Mouse (Mus musculus): ENCODE measurements around the gene Gstp3. TPM values are rescaled to one million over a fixed set of nuclear protein-coding genes. Genes with fewer than 3 reads are reported as not detected.

Gstp3 gene
- polyA plus RNA-seq, 1 experiment from 2014 or later = not detected

DNA sequence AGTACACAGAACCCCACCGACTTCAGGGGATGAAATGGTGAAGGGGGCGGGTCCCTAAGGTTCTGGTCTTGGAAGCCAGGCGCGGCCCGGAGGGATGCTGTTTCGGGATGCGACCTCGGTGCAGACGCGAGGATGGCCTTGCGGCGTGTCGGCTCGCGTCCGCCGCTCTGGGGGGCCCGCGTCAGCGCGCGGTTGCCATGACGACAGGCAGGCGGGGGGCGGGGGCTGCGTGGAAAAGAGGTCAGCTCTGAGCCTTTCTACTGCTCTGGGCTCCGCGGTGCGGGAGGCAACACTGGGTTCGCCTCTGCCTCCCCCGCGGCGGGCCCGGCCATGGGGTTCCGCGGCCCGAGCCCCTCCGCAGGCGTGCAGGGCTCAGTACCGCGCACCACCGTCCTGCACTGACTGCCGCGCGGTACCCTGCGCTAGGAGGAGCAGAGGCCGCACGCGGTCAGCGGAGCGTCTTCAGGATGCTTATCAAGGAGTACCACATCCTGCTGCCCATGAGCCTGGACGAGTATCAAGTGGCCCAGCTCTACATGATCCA, 41.4 kb upstream of the Gstp3 start:
- peak overlapping the region; percentile 78 for H3K4me2 ChIP-seq (ENCODE audit: low read length)
- H3K27me3 ChIP-seq (replicated peaks; ENCODE audit: control insufficient read depth, insufficient read depth, low read length) = no peaks in the 10 kb centered on the region
- peaks cover 49% of the 10 kb centered on the region for H3K4me1 ChIP-seq (ENCODE audit: control insufficient read depth, insufficient read depth, low read depth, low read length)
- peak overlapping the region; percentile 70 for H3K27ac ChIP-seq (ENCODE audit: low read depth, low read length)
- no peaks in the 10 kb centered on the region for H3K9me3 ChIP-seq (ENCODE audit: control insufficient read depth, low read length)
- peak overlapping the region; percentile 80 for H3K9ac ChIP-seq (ENCODE audit: low read depth, low read length)
- H3K36me3 ChIP-seq (ENCODE audit: control insufficient read depth, insufficient read depth, low read length) = 0 out of 2 replicates have a peak, but pooled peaks cover 4% of the 10 kb centered on the region
- 0 out of 2 replicates have a peak, but pooled peaks have one; percentile 2 for ATAC-seq
- H3K4me3 ChIP-seq (ENCODE audit: low read length) = peak overlapping the region; percentile 67
- under 1% methylated on average over 29 of the region's 52 CpGs for WGBS

DNA sequence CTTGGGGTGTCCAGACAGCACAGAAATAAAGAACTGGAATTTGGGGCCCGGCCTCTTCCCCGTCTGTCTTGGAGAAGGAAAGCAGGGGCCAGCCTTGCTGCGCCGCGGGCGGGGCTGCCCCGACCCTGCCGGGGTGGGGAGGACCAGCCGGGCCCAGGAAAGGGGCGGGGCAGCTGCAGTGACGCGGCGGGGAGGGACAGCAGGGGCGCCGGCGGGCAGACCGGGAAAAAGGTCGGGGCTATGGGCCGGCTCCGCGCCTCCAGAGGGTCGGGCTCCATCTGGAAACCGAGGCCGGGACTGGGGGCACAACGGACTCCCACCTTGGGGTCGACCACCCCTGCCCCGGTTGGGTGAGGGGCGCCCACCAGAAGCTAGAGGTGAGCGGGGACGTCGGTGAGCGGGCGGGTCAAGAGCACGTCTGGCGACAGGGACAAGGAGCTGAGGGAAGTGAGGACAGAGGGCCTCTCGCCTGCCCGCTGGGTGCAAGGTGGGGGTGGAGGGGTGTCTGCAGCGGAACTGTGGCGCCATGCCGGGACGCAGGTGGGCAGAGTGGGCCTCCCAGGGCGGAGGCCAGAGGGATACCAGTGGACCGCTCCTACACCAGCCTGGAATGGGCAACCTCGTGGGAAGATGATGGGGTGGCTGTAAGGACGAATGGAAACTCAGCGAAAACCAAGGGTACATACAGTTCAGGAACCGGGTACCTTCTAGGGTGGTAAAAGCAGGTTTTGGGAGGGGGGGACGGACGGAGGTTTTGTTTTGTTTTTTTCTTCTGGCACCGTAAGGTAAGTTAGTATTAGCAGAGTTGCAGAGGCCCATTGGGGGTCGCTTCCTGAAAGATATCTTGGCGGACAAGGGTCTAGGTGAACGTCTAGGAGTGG, 40.7 kb upstream of the Gstp3 start, which contains the start of gene Pitpnm1:
TSS of gene Pitpnm1 (plus strand) at position 162 of the 881 bp plus-strand sequence.
- no peaks in the 10 kb centered on the region for H3K9me3 ChIP-seq (ENCODE audit: control insufficient read depth, low read length)
- peak within 1 kb of the TSS; percentile 80 for H3K9ac ChIP-seq (ENCODE audit: low read depth, low read length)
- peak within 1 kb of the TSS; percentile 78 for H3K4me2 ChIP-seq (ENCODE audit: low read length)
- H3K4me1 ChIP-seq (ENCODE audit: control insufficient read depth, insufficient read depth, low read depth, low read length) = peaks cover 49% of the 10 kb centered on the region
- 2% methylated on average over 52 of the region's 53 CpGs for WGBS
- peak within 1 kb of the TSS; percentile 70 for H3K27ac ChIP-seq (ENCODE audit: low read depth, low read length)
- H3K27me3 ChIP-seq (replicated peaks; ENCODE audit: control insufficient read depth, insufficient read depth, low read length) = no peaks in the 10 kb centered on the region
- H3K36me3 ChIP-seq (ENCODE audit: control insufficient read depth, insufficient read depth, low read length) = no peaks in the 10 kb centered on the region
- no peak for ATAC-seq
- H3K4me3 ChIP-seq (ENCODE audit: low read length) = peak within 1 kb of the TSS; percentile 67

DNA sequence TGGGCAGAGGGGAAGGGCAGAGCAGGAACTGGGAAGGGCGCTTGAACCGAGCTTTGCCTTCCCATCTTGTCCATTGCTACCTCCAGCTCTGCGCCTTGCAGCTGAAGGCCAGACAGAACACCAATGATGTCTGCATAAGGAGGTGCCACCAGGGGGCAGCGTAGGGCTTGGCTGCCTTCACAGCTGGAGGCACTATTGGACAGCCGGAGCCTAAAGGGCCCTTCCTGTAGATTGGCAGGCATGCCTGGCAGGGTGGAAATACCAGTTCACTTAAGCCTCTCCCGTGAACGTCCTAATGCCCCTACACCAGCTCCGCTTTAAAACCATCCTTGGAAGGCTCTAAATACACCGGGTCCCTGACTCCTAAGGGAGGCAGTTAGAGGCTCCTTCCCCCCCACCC, 39.7 kb upstream of the Gstp3 start:
- no peak for ATAC-seq
- no peaks in the 10 kb centered on the region for H3K36me3 ChIP-seq (ENCODE audit: control insufficient read depth, insufficient read depth, low read length)
- peaks cover 49% of the 10 kb centered on the region for H3K4me1 ChIP-seq (ENCODE audit: control insufficient read depth, insufficient read depth, low read depth, low read length)
- no peak overlapping the region for H3K4me3 ChIP-seq (ENCODE audit: low read length)
- no peaks in the 10 kb centered on the region for H3K9me3 ChIP-seq (ENCODE audit: control insufficient read depth, low read length)
- peak overlapping the region; percentile 24; the same call in 1 of the 2 replicates for H3K27ac ChIP-seq (ENCODE audit: low read depth, low read length)
- no peaks in the 10 kb centered on the region for H3K27me3 ChIP-seq (replicated peaks; ENCODE audit: control insufficient read depth, insufficient read depth, low read length)
- H3K4me2 ChIP-seq (ENCODE audit: low read length) = peak overlapping the region; percentile 22
- no peak overlapping the region for H3K9ac ChIP-seq (ENCODE audit: low read depth, low read length)
- 19% methylated on average over 9 of the region's 9 CpGs for WGBS

DNA sequence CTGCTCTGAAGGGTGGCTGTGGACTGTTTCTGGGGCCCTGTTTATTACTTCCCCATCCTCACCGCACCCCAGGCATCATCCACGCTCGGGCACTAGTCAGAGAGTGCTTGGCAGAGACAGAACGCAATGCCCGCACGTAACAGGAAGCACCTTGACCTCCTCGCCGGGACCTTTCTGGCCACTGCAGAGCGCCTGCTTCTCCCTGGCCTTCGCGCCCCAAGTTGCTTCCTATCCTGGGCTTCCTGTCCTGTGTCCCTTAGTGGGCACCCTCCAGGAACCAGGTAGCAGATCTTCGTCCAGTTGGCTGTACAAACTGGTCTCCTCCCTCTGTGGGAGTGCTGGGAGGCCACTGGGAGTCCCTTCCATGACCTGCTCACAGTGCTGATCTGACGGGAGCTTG, 39.1 kb upstream of the Gstp3 start:
- Histone ChIP-seq H3K27me3 (replicated peaks; ENCODE audit: control insufficient read depth, insufficient read depth, low read length) (no peaks in the 10 kb centered on the region), H3K9me3 (ENCODE audit: control insufficient read depth, low read length) (no peaks in the 10 kb centered on the region), H3K4me3 (ENCODE audit: low read length) (no peak overlapping the region), H3K36me3 (ENCODE audit: control insufficient read depth, insufficient read depth, low read length) (no peaks in the 10 kb centered on the region), H3K9ac (ENCODE audit: low read depth, low read length) (no peak overlapping the region), H3K4me1 (ENCODE audit: control insufficient read depth, insufficient read depth, low read depth, low read length) (peaks cover 49% of the 10 kb centered on the region), H3K27ac (ENCODE audit: low read depth, low read length) (no peak overlapping the region), H3K4me2 (ENCODE audit: low read length) (no peak overlapping the region)
- ATAC-seq = no peak
- WGBS = 94% methylated on average over 13 of the region's 13 CpGs

DNA sequence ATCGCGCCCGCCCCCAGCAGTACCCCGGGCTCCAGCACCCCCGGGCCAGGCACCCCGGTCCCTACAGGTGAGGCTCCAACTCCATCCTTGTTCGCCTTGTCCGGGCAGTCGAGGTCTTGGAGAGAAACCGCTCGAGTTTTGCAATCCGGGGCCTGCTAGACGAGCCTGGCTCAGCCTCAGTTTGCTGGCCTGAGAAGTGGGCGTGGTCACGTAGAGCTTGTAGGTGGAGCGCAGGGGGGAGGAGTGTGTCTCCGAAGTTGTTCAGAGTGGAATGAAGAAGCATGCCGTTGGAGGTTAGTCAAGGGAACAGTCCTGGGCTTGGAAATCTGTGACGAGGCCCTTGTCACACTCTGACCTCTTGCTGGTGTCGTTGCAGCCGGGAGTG, 38.1 kb upstream of the Gstp3 start:
- Histone ChIP-seq H3K4me1 (ENCODE audit: control insufficient read depth, insufficient read depth, low read depth, low read length) (peaks cover 49% of the 10 kb centered on the region), H3K9ac (ENCODE audit: low read depth, low read length) (peak overlapping the region; percentile 63), H3K9me3 (ENCODE audit: control insufficient read depth, low read length) (no peaks in the 10 kb centered on the region), H3K4me3 (ENCODE audit: low read length) (peak overlapping the region; percentile 60), H3K4me2 (ENCODE audit: low read length) (peak overlapping the region; percentile 82), H3K27ac (ENCODE audit: low read depth, low read length) (peak overlapping the region; percentile 58), H3K36me3 (ENCODE audit: control insufficient read depth, insufficient read depth, low read length) (no peaks in the 10 kb centered on the region), H3K27me3 (replicated peaks; ENCODE audit: control insufficient read depth, insufficient read depth, low read length) (no peaks in the 10 kb centered on the region)
- no peak; the same call in 1 of the 2 replicates for ATAC-seq
- under 1% methylated on average over 20 of the region's 21 CpGs for WGBS

DNA sequence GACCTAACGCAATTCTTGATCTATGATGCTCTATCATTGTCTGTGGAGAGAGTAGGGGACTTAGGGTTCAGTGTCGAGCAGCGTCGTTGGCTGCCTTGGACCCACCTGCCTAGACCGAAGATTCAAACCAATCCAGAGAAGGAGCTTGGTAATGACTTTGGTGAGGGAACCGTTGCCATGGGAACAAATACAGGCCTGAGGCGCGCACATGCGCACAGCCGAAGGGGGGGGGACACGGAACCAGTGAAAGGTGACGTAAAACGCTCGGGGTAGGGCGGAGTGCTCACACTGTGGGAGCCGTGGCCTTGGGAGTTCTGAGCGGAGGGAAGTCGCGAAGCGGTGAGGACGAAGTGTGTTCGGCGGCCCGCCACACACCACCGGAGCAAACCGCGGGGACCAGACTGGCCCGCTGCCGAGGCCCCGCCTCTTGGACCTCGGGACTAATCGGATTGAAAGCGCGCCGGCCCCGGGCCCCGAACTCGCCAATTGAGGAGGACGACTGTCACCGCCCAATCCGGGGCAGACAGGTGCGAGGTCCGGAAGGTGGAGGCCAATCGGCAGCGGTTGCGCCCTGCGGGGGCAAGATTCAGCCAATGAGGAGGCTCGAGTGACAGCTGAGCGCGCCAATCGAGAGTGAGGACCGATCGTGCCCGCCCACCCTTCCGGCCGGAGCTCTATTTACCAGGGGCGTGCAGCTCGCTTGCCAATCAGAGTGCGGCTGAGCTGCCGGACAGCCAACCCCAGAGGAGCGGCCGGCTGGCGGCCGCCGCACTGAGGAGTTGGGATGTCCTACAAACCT, 37.5 kb upstream of the Gstp3 start, which contains the start of gene Cdk2ap2:
TSS of gene Cdk2ap2 (plus strand) at position 541 of the 799 bp plus-strand sequence.
- peaks cover 45% of the 10 kb centered on the region for H3K4me1 ChIP-seq (ENCODE audit: control insufficient read depth, insufficient read depth, low read depth, low read length)
- peak; percentile 94 for ATAC-seq
- no peaks in the 10 kb centered on the region for H3K27me3 ChIP-seq (replicated peaks; ENCODE audit: control insufficient read depth, insufficient read depth, low read length)
- H3K27ac ChIP-seq (ENCODE audit: low read depth, low read length) = peak within 1 kb of the TSS; percentile 93
- H3K4me2 ChIP-seq (ENCODE audit: low read length) = peak within 1 kb of the TSS; percentile 82
- no peaks in the 10 kb centered on the region for H3K36me3 ChIP-seq (ENCODE audit: control insufficient read depth, insufficient read depth, low read length)
- H3K9me3 ChIP-seq (ENCODE audit: control insufficient read depth, low read length) = no peaks in the 10 kb centered on the region
- H3K4me3 ChIP-seq (ENCODE audit: low read length) = peak within 1 kb of the TSS; percentile 60
- H3K9ac ChIP-seq (ENCODE audit: low read depth, low read length) = peak within 1 kb of the TSS; percentile 71
- under 1% methylated on average over 63 of the region's 65 CpGs for WGBS

DNA sequence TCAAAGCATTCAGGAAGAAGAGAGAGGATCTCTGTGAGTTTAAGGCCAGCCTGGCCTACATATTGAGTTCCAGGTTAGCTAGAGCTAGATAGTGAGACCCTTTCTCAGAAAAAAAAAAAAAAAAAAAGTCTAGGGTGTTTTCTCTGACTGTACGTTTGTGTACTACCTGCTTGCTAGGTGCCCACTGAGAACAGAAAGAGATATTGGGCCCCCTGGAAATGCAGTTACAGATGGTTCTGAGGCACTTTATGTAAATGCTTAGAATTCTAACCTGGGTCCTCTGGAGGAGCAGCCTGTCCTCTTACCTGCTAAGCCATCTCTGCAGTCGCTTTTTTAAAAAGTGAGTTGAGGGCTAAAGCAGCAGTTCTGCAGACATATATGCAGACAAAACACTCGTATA, 36.4 kb upstream of the Gstp3 start:
- Histone ChIP-seq H3K4me2 (ENCODE audit: low read length) (peak overlapping the region; percentile 82; the same call in 1 of the 2 replicates), H3K36me3 (ENCODE audit: control insufficient read depth, insufficient read depth, low read length) (no peaks in the 10 kb centered on the region), H3K4me3 (ENCODE audit: low read length) (no peak overlapping the region), H3K4me1 (ENCODE audit: control insufficient read depth, insufficient read depth, low read depth, low read length) (peaks cover 36% of the 10 kb centered on the region), H3K9ac (ENCODE audit: low read depth, low read length) (no peak overlapping the region), H3K9me3 (ENCODE audit: control insufficient read depth, low read length) (no peaks in the 10 kb centered on the region), H3K27me3 (replicated peaks; ENCODE audit: control insufficient read depth, insufficient read depth, low read length) (no peaks in the 10 kb centered on the region), H3K27ac (ENCODE audit: low read depth, low read length) (no peak overlapping the region)
- no peak for ATAC-seq
- WGBS = 67% methylated on average over 3 of the region's 3 CpGs

DNA sequence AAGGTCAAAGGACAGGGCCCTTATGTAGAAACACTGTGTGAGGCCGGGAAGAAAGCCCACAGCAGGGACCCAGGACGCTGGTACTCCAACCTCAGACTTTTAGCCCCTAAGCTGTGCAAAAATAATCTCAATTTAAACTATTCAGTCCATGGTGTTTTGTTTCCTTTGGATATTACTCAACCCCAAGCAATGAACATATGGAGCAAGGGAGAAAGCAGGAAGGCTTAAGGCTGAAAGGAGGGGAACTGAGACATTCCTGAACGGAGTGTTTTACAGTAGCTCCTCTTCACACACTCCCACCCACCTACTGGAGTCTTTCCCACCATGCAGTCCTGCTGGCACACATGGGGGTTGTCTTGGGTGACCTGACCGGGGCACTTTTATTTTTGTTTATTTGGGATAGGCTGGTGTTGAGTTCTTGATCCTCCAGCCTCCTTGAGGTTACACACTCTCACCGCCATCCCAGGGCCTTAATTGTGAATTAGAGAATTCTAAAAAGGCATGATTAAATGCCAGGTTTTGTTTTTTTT, 35.5 kb upstream of the Gstp3 start:
- H3K9me3 ChIP-seq (ENCODE audit: control insufficient read depth, low read length) = no peaks in the 10 kb centered on the region
- no peak for ATAC-seq
- peaks cover 27% of the 10 kb centered on the region for H3K4me1 ChIP-seq (ENCODE audit: control insufficient read depth, insufficient read depth, low read depth, low read length)
- 82% methylated on average over 5 of the region's 5 CpGs for WGBS
- H3K4me2 ChIP-seq (ENCODE audit: low read length) = no peak overlapping the region
- no peak overlapping the region for H3K4me3 ChIP-seq (ENCODE audit: low read length)
- no peaks in the 10 kb centered on the region for H3K36me3 ChIP-seq (ENCODE audit: control insufficient read depth, insufficient read depth, low read length)
- H3K27me3 ChIP-seq (replicated peaks; ENCODE audit: control insufficient read depth, insufficient read depth, low read length) = no peaks in the 10 kb centered on the region
- H3K9ac ChIP-seq (ENCODE audit: low read depth, low read length) = no peak overlapping the region
- no peak overlapping the region for H3K27ac ChIP-seq (ENCODE audit: low read depth, low read length)

Measured in hindbrain, embryonic 16.5 days (tissue).